Mouse (Mus musculus) mouse trophoblast stem cell (cell line): Measurements from ENCODE around the gene Zfp455.
"Not testable (repeated sequence)": the region's sequence is repeated elsewhere in the genome, so short reads cannot be mapped to it uniquely, and the experiment has no call there.

Experiments
- in situ Hi-C, 2 experiments: fragments of 300-500 bp; cut with MseI, MboI; formaldehyde crosslinking; loops; 2 replicates in 1 of 2; 3 replicates in 1 of 2; pipeline ENCODE4 v1.15.1; 2025

The Zfp455 gene

GRCm38 (mm10) chr13:67194340-67194894, at the start of gene Zfp455:
Zfp455 (plus strand) TSS chr13:67194506.
- in situ Hi-C loops = no loop called here

GRCm38 (mm10) chr13:67166122-67166521, 28.2 kb upstream of the Zfp455 start:
- in situ Hi-C loops = not testable (repeated sequence)

DNA sequence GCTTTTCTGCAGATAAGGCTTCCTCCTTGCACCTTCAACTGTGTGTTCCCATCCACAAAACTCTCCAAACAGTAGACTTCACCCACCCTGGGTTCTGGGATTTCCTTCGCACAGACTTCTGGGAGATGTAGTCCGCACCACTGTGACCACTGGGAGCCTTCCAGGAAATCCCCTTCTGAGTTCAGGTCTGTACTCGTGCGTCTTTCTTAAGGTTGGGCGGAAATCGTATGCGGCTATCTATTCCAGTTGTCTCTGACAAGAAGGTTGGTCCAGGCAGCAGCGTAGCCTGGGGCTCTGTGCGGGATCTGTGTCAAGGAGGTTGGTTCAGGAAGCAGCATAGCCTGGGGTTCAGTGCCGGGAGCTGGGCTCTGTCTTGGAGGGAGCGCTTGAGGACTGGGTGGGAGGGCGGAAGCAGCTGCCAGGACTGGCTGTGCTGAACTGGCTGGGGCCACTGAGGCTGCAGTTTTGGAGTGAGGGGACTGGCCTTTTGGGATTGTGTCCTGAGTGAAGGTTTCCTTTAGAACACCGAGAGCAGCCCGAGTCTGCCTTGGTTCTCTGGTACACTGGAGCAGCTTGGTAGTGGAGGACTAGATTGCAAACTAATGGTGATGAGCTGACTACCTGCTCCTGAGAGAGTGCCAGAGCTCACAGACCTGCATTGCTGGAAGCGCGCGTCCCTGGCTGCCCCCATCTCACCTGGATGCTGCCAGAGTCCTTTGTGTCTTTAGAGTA, 21.1 kb upstream of the Zfp455 start, which contains the start of gene Rsl1:
TSS of gene Rsl1 (plus strand) at position 192 of the 732 bp plus-strand sequence.
- in situ Hi-C loops = not testable (repeated sequence)

DNA sequence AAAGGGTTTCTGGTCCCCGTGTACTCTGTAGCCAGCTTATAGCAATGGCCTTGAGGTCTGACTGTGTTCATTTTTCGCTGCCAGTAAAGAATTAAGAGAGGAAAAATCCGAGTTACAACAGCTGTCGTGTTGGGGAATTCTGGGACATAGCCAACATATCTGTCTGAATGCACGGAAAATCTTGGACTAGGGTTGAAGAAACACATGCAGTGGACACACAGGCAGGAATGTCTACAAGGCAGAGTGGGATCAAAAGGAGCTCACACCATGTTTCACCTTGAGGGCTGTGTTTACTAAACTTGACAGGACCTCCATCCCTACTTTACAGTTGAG, 20.6 kb upstream of the Zfp455 start:
- in situ Hi-C loops = no loop called here

DNA sequence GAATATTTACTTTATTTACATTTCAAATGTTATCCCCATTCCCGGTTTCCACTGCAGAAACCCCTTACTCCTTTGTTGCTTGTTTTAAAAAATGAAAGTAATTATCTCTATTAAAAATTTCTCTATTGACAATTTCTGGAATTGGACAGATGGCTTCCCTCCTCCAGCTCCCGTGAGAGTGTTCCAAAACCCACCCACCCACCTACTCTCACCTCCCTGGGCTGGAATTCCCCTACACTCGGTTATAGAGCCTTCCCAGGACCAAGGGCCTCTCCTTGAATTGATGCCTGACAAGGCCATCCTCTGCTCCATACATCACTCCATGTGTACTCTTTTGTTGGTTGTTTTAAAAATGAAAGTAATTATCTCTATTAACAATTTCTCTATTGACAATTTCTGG, 7.3 kb downstream of the Zfp455 start:
- in situ Hi-C loops = no loop called here

GRCm38 (mm10) chr13:67214015-67214607, 19.8 kb downstream of the Zfp455 start:
- in situ Hi-C loops = no loop called here
